Mouse (Mus musculus) liver, postnatal 0 days (tissue): ENCODE results near the gene Vapa.

Experiments used
- CTCF ChIP-seq: sonication (generic); IDR thresholded peaks from 2 replicates; pipeline ENCODE4 v1.5.1; 2016; ENCODE audit warnings: antibody characterized with exemption, low read depth
- EP300 ChIP-seq: IDR thresholded peaks from 2 replicates; pipeline ENCODE4 v1.6.1; 2016; ENCODE audit warnings: antibody characterized with exemption, low read depth, mild to moderate bottlenecking

DNA sequence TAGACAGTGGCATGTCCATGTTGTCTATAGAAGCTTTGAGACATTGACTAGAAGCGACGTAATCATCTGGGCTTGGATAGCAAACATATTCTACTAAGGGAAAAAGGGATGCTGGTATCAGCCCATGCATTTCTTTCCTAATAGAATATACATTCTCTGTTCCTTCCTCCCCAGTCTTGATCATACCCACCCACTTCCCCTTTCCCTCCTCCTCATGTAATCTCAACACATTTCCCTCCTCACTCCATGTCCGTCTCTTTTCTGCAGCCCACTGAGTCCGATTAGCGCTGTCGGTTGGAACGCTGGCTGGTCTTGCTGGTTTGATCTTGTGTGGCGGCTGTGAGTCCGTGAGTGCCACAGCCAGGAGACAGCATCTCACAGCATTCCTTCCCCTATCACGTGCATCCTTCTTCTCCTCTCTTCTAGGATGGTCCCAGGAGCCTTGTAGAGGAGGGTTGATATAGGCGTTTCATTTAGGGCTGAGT is 28.4 kb upstream of the Vapa start, which contains the start of gene Txndc2:
- TF ChIP-seq CTCF (no peak), EP300 (no peak)
